Mouse (Mus musculus) heart, embryonic 11.5 days (tissue): Measurements from ENCODE around the gene Ildr1. TPM values are rescaled to one million over a fixed set of nuclear protein-coding genes. Genes with fewer than 3 reads are reported as not detected.

ENCODE experiments used
- ATAC-seq: fragments of 200-750 bp; cut with Nextera tagmentation; replicated peaks from 2 replicates; pipeline ENCODE4 v1.8.0; 2017; ENCODE audit warnings: moderate library complexity; ENCODE audit not compliant: insufficient number of reproducible peaks, low FRiP score, low TSS enrichment
- H3K27ac ChIP-seq: fragments of 300-500 bp; sonication (generic); 2 replicates; pipeline ENCODE4 v1.5.1; 2014; ENCODE audit warnings: mild to moderate bottlenecking, low read depth, low read length
- H3K27me3 ChIP-seq: fragments of 300-500 bp; sonication (generic); 2 replicates; pipeline ENCODE4 v1.6.1; 2014; ENCODE audit warnings: mild to moderate bottlenecking, low read length, mixed read lengths; ENCODE audit not compliant: control insufficient read depth, insufficient read depth
- H3K36me3 ChIP-seq: fragments of 300-500 bp; sonication (generic); 2 replicates; pipeline ENCODE4 v1.6.1; 2014; ENCODE audit warnings: mild to moderate bottlenecking, low read length, moderate library complexity, mixed read lengths; ENCODE audit not compliant: control insufficient read depth, insufficient read depth
- H3K4me1 ChIP-seq: fragments of 300-500 bp; sonication (generic); 2 replicates; pipeline ENCODE4 v1.6.1; 2014; ENCODE audit warnings: low read length; ENCODE audit not compliant: control insufficient read depth, insufficient read depth
- H3K4me2 ChIP-seq: fragments of 300-500 bp; sonication (generic); 2 replicates; pipeline ENCODE4 v1.6.1; 2014; ENCODE audit warnings: mild to moderate bottlenecking, moderate library complexity
- H3K4me3 ChIP-seq: fragments of 300-500 bp; sonication (generic); 2 replicates; pipeline ENCODE4 v1.5.1; 2014; ENCODE audit warnings: low read depth, low read length
- H3K9ac ChIP-seq: fragments of 300-500 bp; sonication (generic); 2 replicates; pipeline ENCODE4 v1.6.1; 2014; ENCODE audit warnings: mild to moderate bottlenecking, low read depth, low read length, moderate library complexity
- H3K9me3 ChIP-seq: fragments of 300-500 bp; sonication (generic); replicated peaks from 2 replicates; pipeline ENCODE4 v1.6.1; 2016; ENCODE audit warnings: low read length; ENCODE audit not compliant: control insufficient read depth
- WGBS: fragments of 180-500 bp; shearing (Covaris S2); extraction: QIAGEN DNeasy Blood & Tissue Kit; methylation state at CpG from one replicate; pipeline ENCODE4 v1.1.7; 2014; ENCODE audit not compliant: insufficient replicate concordance; 5-methylcytosine and 5-hydroxymethylcytosine counted together
- polyA plus RNA-seq: library from polyadenylated mRNA; unstranded; fragments of >200 nt; fragmentation: Nextera tagmentation; extraction: Ambion mirVana; gene quantifications from 2 replicates; pipeline ENCODE4 v1.2.1, GENCODE M21; 2014

The Ildr1 gene
- polyA plus RNA-seq, 1 experiment from 2014 or later = not detected

GRCm38 (mm10) chr16:36684325-36684918 lies 9.4 kb upstream of the Ildr1 start:
- no peak overlapping the region for H3K9ac ChIP-seq
- H3K27ac ChIP-seq = no peak overlapping the region
- no peak for ATAC-seq
- no peaks in the 10 kb centered on the region for H3K9me3 ChIP-seq
- no peaks in the 10 kb centered on the region for H3K27me3 ChIP-seq
- H3K4me3 ChIP-seq = no peak overlapping the region
- H3K4me2 ChIP-seq = no peak overlapping the region
- 71% methylated on average over 6 of the region's 6 CpGs for WGBS
- no peaks in the 10 kb centered on the region for H3K4me1 ChIP-seq
- no peaks in the 10 kb centered on the region for H3K36me3 ChIP-seq

GRCm38 (mm10) chr16:36688076-36688475 lies 5.7 kb upstream of the Ildr1 start:
- Histone ChIP-seq H3K4me2 (no peak overlapping the region), H3K9ac (no peak overlapping the region), H3K9me3 (no peaks in the 10 kb centered on the region), H3K4me1 (no peaks in the 10 kb centered on the region), H3K27me3 (peaks cover 5% of the 10 kb centered on the region), H3K4me3 (no peak overlapping the region), H3K27ac (no peak overlapping the region), H3K36me3 (no peaks in the 10 kb centered on the region)
- no peak for ATAC-seq
- 85% methylated on average over 2 of the region's 2 CpGs for WGBS

- no peak overlapping the region for H3K4me2 ChIP-seq
- no peak overlapping the region for H3K9ac ChIP-seq
- no peak for ATAC-seq
- no peak overlapping the region for H3K4me3 ChIP-seq
- H3K27me3 ChIP-seq = peaks cover 22% of the 10 kb centered on the region
- no peaks in the 10 kb centered on the region for H3K9me3 ChIP-seq
- WGBS = 63% methylated on average over 3 of the region's 3 CpGs
- no peaks in the 10 kb centered on the region for H3K4me1 ChIP-seq
- H3K36me3 ChIP-seq = no peaks in the 10 kb centered on the region
- H3K27ac ChIP-seq = no peak overlapping the region
Observed at GRCm38 (mm10) chr16:36691484-36691883, 2.3 kb upstream of the Ildr1 start.

GRCm38 (mm10) chr16:36694798-36695290 lies 1.1 kb downstream of the Ildr1 start:
- Histone ChIP-seq H3K9me3 (no peaks in the 10 kb centered on the region), H3K36me3 (no peaks in the 10 kb centered on the region), H3K9ac (no peak overlapping the region), H3K4me2 (no peak overlapping the region), H3K4me1 (no peaks in the 10 kb centered on the region), H3K4me3 (no peak overlapping the region), H3K27ac (no peak overlapping the region), H3K27me3 (peaks cover 22% of the 10 kb centered on the region)
- 58% methylated on average over 9 of the region's 9 CpGs for WGBS
- no peak for ATAC-seq

- Histone ChIP-seq H3K36me3 (no peaks in the 10 kb centered on the region), H3K9ac (no peak overlapping the region), H3K4me1 (no peaks in the 10 kb centered on the region; the same call in 1 of the 2 replicates), H3K27me3 (peaks cover 22% of the 10 kb centered on the region), H3K27ac (no peak overlapping the region), H3K9me3 (no peaks in the 10 kb centered on the region), H3K4me3 (no peak overlapping the region), H3K4me2 (no peak overlapping the region)
- ATAC-seq = no peak
- 68% methylated on average over 8 of the region's 8 CpGs for WGBS
Observed at GRCm38 (mm10) chr16:36697331-36697730, 3.6 kb downstream of the Ildr1 start.

GRCm38 (mm10) chr16:36700484-36700883 lies 6.7 kb downstream of the Ildr1 start:
- Histone ChIP-seq H3K27ac (no peak overlapping the region), H3K27me3 (no peaks in the 10 kb centered on the region)
- WGBS = 83% methylated on average over 2 of the region's 2 CpGs

GRCm38 (mm10) chr16:36707702-36708423 lies 14.1 kb downstream of the Ildr1 start:
- H3K4me2 ChIP-seq = no peak overlapping the region
- WGBS = 67% methylated on average over 6 of the region's 6 CpGs
- ATAC-seq = no peak
- no peaks in the 10 kb centered on the region for H3K36me3 ChIP-seq
- no peaks in the 10 kb centered on the region for H3K27me3 ChIP-seq
- H3K4me1 ChIP-seq = no peaks in the 10 kb centered on the region
- H3K9ac ChIP-seq = no peak overlapping the region
- no peaks in the 10 kb centered on the region for H3K9me3 ChIP-seq
- no peak overlapping the region for H3K27ac ChIP-seq
- H3K4me3 ChIP-seq = no peak overlapping the region

More at GRCm38 (mm10) chr16:36700484-36700883, 6.7 kb downstream of the Ildr1 start:
- Histone ChIP-seq H3K9ac (no peak overlapping the region), H3K4me1 (no peaks in the 10 kb centered on the region; the same call in 1 of the 2 replicates), H3K4me2 (no peak overlapping the region), H3K4me3 (no peak overlapping the region), H3K9me3 (no peaks in the 10 kb centered on the region), H3K36me3 (no peaks in the 10 kb centered on the region)
- ATAC-seq = no peak

- H3K4me1 ChIP-seq = no peaks in the 10 kb centered on the region
- no peak for ATAC-seq
- WGBS = 70% methylated on average over 7 of the region's 7 CpGs
- H3K27me3 ChIP-seq = no peaks in the 10 kb centered on the region
- H3K9ac ChIP-seq = no peak overlapping the region
- H3K9me3 ChIP-seq = no peaks in the 10 kb centered on the region
- no peak overlapping the region for H3K27ac ChIP-seq
- H3K4me3 ChIP-seq = no peak overlapping the region
- no peaks in the 10 kb centered on the region for H3K36me3 ChIP-seq
- no peak overlapping the region for H3K4me2 ChIP-seq
Observed at GRCm38 (mm10) chr16:36708751-36709150, 15.0 kb downstream of the Ildr1 start.
